Mouse (Mus musculus): ENCODE data around the gene Cnnm1.

The Cnnm1 gene

GRCm38 (mm10) chr19:43440112-43440737, at the start of gene Cnnm1:
TSS of gene Cnnm1 (plus strand) at chr19:43440436.
- peak; percentile 95 for DNase-seq (ENCODE audit: low read depth, low spot score)

DNA sequence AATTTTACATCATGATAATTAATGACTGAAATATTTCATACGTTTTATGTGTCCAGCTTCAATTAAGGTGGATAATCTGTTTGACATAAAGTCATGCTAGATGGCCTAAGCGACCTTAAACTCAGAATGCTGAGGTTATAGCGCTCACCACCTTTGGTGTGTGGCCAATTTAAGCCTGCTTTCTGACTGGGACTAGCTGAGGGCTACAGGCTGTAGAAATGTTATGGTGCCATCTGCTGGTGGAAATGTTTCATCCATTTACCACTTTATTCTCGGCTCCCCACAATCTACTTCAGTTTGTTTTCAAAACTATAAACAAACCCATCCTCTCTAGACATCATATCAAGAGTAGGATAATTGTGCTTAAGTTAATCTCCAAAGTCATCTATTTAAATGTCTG, 43.9 kb upstream of the Cnnm1 start:
- peak; percentile 77 for DNase-seq (ENCODE audit: low read depth, low spot score)

- peak; percentile 12 for DNase-seq (ENCODE audit: low read depth, low spot score)
These were observed 33.1 kb upstream of the Cnnm1 start for GRCm38 (mm10) chr19:43407181-43407580.

DNA sequence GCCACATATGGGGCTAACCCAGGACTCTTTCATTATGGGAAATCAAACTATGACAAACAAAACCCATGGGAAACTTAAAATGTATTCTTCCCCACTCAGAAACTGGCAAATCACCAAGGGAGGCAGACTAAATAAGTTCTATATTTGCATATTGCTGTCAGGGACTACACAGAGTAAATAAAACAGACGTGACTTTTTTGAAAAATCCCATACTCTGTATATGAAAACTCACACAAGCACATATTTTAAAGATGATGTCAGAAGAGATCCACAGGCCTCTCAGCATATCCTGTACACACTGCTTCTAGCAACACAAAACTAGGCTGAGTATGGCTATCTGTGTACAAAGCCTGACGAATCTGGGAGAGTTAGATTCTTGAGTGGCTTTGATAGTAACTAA, 24.7 kb upstream of the Cnnm1 start:
- no peak for DNase-seq (ENCODE audit: low read depth, low spot score)

- DNase-seq (ENCODE audit: low read depth, low spot score): no peak
These were observed 19.7 kb upstream of the Cnnm1 start for GRCm38 (mm10) chr19:43420506-43420905.

GRCm38 (mm10) chr19:43424082-43424481, 16.2 kb upstream of the Cnnm1 start:
- no peak for DNase-seq (ENCODE audit: low read depth, low spot score)

DNA sequence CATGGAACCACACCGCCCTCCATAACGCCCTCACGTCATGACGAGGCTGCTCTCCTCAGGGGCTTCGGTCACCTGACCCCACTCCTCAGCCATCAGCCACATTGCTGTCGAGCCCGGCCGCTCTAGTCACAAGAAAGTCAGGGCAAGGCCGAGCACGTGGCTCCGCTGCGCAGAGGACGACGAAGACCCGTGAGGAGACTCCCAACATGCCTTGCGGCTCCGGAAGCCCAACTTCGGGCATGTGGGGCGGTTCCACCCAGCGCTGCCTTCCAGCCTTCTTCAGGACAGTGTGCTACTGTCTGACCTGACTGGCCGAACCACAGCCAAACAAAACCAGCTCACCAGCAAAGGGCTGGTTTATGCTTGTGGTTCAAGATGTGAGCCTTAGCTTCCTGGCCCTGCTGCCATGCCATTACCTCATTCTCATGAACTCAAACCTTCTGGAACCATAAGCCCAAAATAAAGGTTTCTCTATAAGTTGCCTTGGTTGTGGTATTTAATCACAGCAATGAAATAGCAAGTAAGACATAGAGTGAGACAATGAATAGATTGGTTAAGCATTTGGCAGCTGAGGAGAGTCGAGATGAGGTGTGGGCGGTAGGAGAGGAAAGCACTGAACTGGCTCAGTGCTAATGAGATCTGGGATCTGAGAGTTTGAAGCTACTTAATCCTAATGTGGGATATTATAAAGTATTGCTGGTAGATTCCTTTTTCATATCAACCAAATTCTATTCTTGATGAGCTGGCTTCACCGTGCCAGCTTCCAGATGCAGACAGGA, 12.6 kb upstream of the Cnnm1 start:
- peak; percentile 53 for DNase-seq (ENCODE audit: low read depth, low spot score)

- DNase-seq (ENCODE audit: low read depth, low spot score): peak; percentile 67
These were observed 990 bp upstream of the Cnnm1 start for GRCm38 (mm10) chr19:43439246-43439645.

GRCm38 (mm10) chr19:43440768-43441660, 778 bp downstream of the Cnnm1 start:
- DNase-seq (ENCODE audit: low read depth, low spot score): peak; percentile 78

DNA sequence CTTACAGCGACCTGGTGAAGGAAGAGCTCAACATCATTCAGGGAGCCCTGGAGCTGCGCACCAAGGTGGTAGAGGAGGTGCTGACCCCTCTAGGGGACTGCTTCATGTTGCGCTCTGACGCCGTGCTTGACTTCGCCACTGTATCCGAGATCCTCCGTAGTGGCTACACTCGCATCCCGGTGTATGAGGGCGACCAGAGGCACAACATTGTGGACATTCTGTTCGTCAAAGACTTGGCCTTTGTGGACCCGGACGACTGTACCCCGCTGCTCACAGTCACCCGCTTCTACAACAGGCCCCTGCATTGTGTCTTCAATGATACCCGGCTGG, 1.4 kb downstream of the Cnnm1 start:
- DNase-seq (ENCODE audit: low read depth, low spot score): no peak

DNA sequence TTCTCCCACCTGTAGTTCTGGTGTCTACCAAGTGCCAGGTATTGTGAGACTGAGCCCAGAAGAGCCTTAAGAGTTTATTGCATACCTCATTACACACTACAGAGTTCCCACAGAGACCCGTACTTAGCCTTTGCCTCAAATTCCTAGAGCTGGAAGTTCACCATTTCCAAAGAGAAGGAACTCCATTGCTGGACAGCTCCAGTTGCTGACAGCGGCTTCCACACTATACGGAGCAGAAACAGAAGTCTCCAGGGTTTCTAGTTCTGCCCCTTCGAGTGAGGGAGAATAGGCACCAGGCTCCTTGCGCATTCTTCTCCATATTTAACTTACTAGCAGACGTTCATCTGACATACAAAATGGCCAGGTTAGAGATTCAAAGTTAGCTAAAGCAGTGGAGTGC, 2.0 kb downstream of the Cnnm1 start:
- no peak for DNase-seq (ENCODE audit: low read depth, low spot score)

DNA sequence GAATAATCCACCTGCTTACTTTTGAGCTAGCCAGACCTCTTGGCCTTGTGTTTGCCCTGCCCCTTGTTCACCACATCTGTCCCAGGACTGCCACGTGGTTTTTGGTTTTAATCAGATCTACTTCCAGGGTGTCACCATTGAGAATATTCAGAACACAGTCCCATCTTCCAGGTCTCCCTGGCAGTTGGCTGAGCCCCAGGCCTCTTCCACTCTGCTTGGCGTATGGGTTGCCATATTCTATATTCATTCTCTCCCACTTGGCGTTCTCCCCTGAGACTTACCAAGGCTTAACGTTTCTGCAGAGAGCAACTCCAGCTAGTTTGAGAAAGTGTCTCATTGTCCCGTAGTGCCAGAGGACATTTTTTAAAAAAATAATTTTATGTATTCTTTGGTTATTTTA, 2.7 kb downstream of the Cnnm1 start:
- peak; percentile 53 for DNase-seq (ENCODE audit: low read depth, low spot score)

GRCm38 (mm10) chr19:43444636-43445205, 4.5 kb downstream of the Cnnm1 start:
- DNase-seq (ENCODE audit: low read depth, low spot score): peak; percentile 61

DNA sequence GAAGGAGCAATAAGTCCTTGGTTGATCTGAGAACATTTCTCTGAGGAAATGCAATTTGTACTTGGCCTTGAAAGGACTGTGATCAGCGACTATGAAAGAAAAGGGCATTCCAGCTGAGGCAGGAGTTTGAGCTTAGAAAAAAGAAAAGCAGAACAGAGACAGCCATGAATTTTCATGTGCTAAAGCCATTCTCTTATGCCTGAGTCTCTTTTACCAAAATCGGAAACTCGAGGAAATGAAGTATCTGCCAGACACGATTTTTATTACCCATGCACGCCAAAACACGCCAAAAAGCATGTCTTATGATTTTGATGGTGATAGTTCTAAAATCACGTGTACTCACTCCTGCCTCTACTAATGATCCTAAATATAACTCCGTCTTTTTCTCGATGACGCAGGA, 11.3 kb downstream of the Cnnm1 start:
- DNase-seq (ENCODE audit: low read depth, low spot score): peak; percentile 51

DNA sequence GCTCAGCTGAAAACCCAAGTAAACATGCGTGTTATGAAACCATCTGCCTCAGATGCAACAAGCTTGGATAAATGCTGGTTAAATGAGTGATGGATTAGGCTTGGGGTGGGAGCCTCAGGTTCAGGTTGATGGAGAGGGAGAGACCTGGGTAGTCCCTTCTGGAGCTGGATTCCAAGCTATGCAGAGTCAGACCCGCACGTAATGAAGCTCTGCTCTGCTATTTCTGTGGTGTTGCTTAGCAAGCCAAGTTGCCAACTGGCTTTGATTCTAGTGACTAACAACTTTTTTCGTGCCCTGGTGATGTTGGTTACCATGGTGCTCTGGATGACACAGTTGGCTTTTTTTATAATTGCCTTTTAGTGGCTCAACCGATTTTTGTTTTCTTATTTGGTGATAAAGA, 11.9 kb downstream of the Cnnm1 start:
- DNase-seq (ENCODE audit: low read depth, low spot score): peak; percentile 93

- no peak for DNase-seq (ENCODE audit: low read depth, low spot score)
These were observed 12.8 kb downstream of the Cnnm1 start for GRCm38 (mm10) chr19:43453025-43453424.

DNA sequence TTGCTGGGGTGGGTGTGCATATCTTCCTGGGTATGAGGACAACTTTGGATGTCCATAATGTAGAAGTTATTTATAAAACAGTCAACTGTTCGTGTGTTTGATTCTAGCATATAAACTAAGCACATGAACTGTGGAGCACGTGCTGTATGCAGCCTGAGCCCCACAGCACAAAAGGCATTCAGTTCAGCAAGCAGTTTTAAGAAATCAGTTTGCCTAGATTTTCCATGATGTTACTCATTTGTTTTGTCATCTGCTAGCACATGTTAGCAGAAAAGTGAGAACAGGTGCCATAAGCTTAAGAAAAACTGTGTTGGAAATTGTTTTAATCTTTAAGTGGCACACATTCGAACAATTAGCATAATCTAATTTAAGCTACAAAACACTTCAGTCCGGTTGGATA, 19.7 kb downstream of the Cnnm1 start:
- DNase-seq (ENCODE audit: low read depth, low spot score): peak; percentile 50

- DNase-seq (ENCODE audit: low read depth, low spot score): peak; percentile 66
These were observed 20.2 kb downstream of the Cnnm1 start for GRCm38 (mm10) chr19:43460481-43460880.

DNA sequence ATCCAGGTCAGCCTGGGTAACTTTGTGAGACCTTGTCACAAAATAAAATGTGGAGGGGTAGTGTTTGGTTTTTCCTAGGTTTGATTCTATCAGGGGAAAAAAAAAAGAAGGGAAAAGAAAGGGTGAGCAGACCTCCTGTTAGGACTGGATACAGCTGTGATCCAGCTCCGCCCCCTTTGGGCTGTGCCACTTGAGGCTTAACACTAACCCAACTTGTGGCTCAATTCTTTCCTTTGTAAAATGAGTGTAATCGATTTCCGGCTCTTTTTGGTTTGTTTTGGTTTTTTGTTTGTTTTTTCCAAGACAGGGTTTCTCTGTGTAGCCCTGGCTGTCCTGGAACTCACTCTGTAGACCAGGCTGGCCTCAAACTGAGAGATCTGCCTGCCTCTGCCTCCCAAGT, 21.9 kb downstream of the Cnnm1 start:
- DNase-seq (ENCODE audit: low read depth, low spot score): no peak

DNA sequence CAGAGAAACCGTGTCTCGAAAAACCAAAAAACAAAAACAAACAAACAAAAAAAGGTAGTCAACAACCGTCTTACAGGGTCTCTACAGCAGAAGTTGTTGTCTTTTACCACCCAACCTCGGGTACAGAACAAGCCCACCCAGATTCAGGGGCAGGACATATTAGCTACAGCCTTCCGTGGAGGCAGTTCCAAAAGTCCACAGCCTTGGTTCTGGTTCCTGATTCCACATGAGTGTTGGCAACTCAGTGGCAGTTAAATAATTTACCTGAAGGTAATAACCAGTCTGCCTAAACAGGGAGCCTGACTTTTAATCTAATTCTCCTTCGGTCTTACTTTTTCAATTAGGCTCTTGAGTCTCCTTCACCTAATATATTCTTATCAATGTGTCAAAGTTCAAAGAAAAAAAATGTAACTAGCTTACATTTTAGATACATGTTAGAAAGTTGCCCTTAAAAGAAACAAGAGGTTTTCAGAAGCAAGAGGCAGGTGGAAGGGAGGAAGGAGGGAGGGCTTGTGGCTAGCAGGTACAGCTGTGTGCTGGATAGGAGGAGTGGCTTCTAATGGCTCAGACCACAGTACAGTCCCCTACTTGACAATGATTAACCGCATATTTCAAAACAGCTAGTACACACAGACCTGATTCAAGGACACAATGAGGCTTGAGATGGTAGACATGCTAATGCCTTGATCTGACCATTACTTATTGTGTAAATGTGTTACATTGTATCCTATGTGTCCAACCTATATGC, 23.5 kb downstream of the Cnnm1 start:
- no peak for DNase-seq (ENCODE audit: low read depth, low spot score)

- DNase-seq (ENCODE audit: low read depth, low spot score): no peak
These were observed 24.1 kb downstream of the Cnnm1 start for GRCm38 (mm10) chr19:43464294-43464687.
